In the genomic region with DNA sequence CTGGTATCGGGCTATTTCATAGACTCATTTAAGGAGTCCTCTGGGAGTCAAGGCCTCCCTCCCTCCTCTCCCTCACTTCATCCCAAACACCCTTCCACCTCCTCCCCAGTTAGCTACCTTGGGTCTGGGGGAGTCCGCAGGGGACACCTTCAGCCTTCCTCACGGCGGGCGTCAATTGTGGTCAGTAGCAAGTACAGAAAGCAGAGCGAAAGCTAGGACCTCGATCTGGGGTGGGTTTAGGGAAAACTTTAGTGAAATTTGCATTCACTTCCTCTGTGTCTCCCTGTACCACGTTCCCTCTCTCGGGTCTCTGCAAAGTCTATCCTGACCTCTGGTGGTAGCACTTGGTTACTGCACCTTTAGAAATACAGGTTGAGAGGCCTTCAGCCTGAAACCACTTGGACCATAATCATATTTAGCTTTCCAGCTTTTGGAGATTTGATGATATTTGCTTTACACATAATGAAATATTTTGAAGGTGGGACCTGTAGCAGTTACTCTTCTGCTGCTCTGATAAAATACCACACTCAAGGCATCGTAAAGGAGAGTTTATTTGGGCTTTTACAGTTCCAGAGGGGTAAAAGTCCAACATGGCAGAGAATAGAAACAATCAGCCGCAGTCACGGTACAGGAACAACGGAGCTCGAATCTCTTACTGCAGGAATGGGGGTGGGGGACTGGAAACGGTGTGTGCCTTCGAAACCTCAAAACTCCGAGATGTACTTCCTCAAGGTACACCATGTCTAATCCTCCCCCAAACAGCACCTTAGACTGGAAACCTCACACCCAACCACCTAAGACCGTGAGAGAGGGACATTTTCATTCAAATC, we compare ENCODE assay signal across 7 mouse cellular contexts. TPM values are rescaled to one million over a fixed set of nuclear protein-coding genes. Genes with fewer than 3 reads are reported as not detected.
DNase-seq lines count a peak whose midpoint lies in the region; ATAC-seq and TF ChIP-seq lines count a peak whose summit lies in the region.

No protein-coding gene starts in this region.

- peak; percentile 83 for DNase-seq in R1 (ENCODE audit: low read depth, low spot score)
- DNase-seq in cerebellum, adult 2 months: peak; percentile 33 to 44
- DNase-seq in forebrain, postnatal 0 days: peak; percentile 79
- DNase-seq in layer of hippocampus, postnatal 14 days (ENCODE audit: low spot score in 2 of 2): peak; percentile 66 to 81
- DNase-seq in right cerebral cortex, postnatal 25 days: peak; percentile 45

- H3K9ac ChIP-seq in forebrain, postnatal 0 days: no peak overlapping the region
- no peak overlapping the region for H3K9ac ChIP-seq in hindbrain, embryonic 13.5 days

- H3K79me2 ChIP-seq in macrophage (ENCODE audit: inconsistent target): peaks cover 39% of the 10 kb centered on the region

- H3K4me1 ChIP-seq in cerebellum, adult 2 months (ENCODE audit: control insufficient read depth, insufficient read depth, low read length): no peaks in the 10 kb centered on the region
- H3K4me1 ChIP-seq in forebrain, postnatal 0 days (ENCODE audit: insufficient read depth): no peaks in the 10 kb centered on the region
- H3K4me1 ChIP-seq in hindbrain, embryonic 13.5 days (replicated peaks): peaks cover 3% of the 10 kb centered on the region; the same call in 1 of the 2 replicates

- no peaks in the 10 kb centered on the region for H3K9me3 ChIP-seq in forebrain, postnatal 0 days (ENCODE audit: low read length)
- H3K9me3 ChIP-seq in hindbrain, embryonic 13.5 days: no peaks in the 10 kb centered on the region

- H3K4me2 ChIP-seq in forebrain, postnatal 0 days (ENCODE audit: low read depth): no peak overlapping the region; the same call in 1 of the 2 replicates
- H3K4me2 ChIP-seq in hindbrain, embryonic 13.5 days: peak overlapping the region; percentile 32

- no peaks in the 10 kb centered on the region for H3K36me3 ChIP-seq in forebrain, postnatal 0 days (ENCODE audit: insufficient read depth)
- no peaks in the 10 kb centered on the region for H3K36me3 ChIP-seq in hindbrain, embryonic 13.5 days
- H3K36me3 ChIP-seq in macrophage (ENCODE audit: inconsistent target): peaks cover 2% of the 10 kb centered on the region; the same call in 1 of the 2 replicates

- no peak for TF ChIP-seq POLR2A in cerebellum, adult 2 months (IDR thresholded peaks at IDR 0.05; ENCODE audit: borderline replicate concordance, insufficient read depth, low read length)

- no peaks in the 10 kb centered on the region; the same call in 1 of the 2 replicates for H3K27me3 ChIP-seq in cerebellum, adult 2 months (ENCODE audit: control insufficient read depth, insufficient read depth, low read length)
- H3K27me3 ChIP-seq in forebrain, postnatal 0 days (ENCODE audit: insufficient read depth, low read length): no peaks in the 10 kb centered on the region
- H3K27me3 ChIP-seq in hindbrain, embryonic 13.5 days: no peaks in the 10 kb centered on the region

- peak; percentile 82 for ATAC-seq in forebrain, postnatal 0 days
- peak; percentile 66 for ATAC-seq in hindbrain, embryonic 13.5 days (ENCODE audit: low FRiP score)

- H3K27ac ChIP-seq in cerebellum, adult 2 months (ENCODE audit: insufficient read depth, low read length): no peak overlapping the region
- H3K27ac ChIP-seq in forebrain, postnatal 0 days (ENCODE audit: low read depth, low read length): no peak overlapping the region
- H3K27ac ChIP-seq in hindbrain, embryonic 13.5 days: no peak overlapping the region
- H3K27ac ChIP-seq in macrophage: peak overlapping the region; percentile 97

- WGBS in cerebellum, adult 2 months: 36% methylated on average over 18 of the region's 18 CpGs
- 41% methylated on average over 18 of the region's 18 CpGs for WGBS in forebrain, postnatal 0 days
- WGBS in hindbrain, embryonic 13.5 days: 37% methylated on average over 18 of the region's 18 CpGs
- WGBS in macrophage (ENCODE audit: missing documents): 35% methylated on average over 17 of the region's 18 CpGs

- no peak overlapping the region for H3K4me3 ChIP-seq in cerebellum, adult 2 months (replicated peaks; ENCODE audit: insufficient read depth, low read depth, low read length)
- no peak overlapping the region for H3K4me3 ChIP-seq in forebrain, postnatal 0 days (ENCODE audit: low read depth, low read length)
- H3K4me3 ChIP-seq in hindbrain, embryonic 13.5 days: no peak overlapping the region
- H3K4me3 ChIP-seq in macrophage (ENCODE audit: inconsistent target): peak overlapping the region; percentile 80

- TF ChIP-seq CTCF in cerebellum, adult 2 months (IDR thresholded peaks at IDR 0.05; ENCODE audit: borderline replicate concordance, insufficient read depth, low read depth, low read length): peak; percentile 78; the same call in 1 of the 2 replicates
- peak; percentile 93 for TF ChIP-seq CTCF in forebrain, postnatal 0 days (IDR thresholded peaks at IDR 0.05; ENCODE audit: low read depth)

RNA-seq across cellular contexts. Expression of a gene that starts 41.9 kb away (rescaled TPM):
- polyA plus RNA-seq in cerebellum, adult 2 months (2012; rRNA removed): 0.30 and 0.49 TPM in 2 replicates
- total RNA-seq in forebrain, postnatal 0 days (2014; rRNA removed): 0.46 and 2.0 TPM in 2 replicates
- 0.19 and 0.25 TPM in 2 replicates for polyA plus RNA-seq in forebrain, postnatal 0 days (2015; fragmentation: Nextera tagmentation; extraction: Ambion mirVana)
- polyA plus RNA-seq in hindbrain, embryonic 13.5 days (2015; fragmentation: Nextera tagmentation; extraction: Ambion mirVana): 0.65 and 0.66 TPM in 2 replicates
- total RNA-seq in layer of hippocampus, postnatal 14 days (2021): under 1 TPM in 1 of 2 experiments, not detected in 1; 0.36 TPM
- total RNA-seq in macrophage (2018; cell fraction: chromatin; rRNA removed): 100 to 1,000 TPM in 22 of 26 experiments, 10 to 100 TPM in 4; 65.8 to 335 (median 180) TPM
- total RNA-seq in macrophage (2018; cell fraction: cytosol; rRNA removed): 10 to 100 TPM; 16.6 to 45.8 (median 27.9) TPM
- total RNA-seq in macrophage (2018; cell fraction: nucleus; rRNA removed): 100 to 1,000 TPM in 25 of 26 experiments, 10 to 100 TPM in 1; 97.8 to 265 (median 186) TPM
- 21.9 to 32.0 TPM (median 29.3 TPM) in 3 replicates for polyA plus RNA-seq in macrophage (2018)

RNA-seq across cellular contexts. Expression of a gene that starts 56.7 kb away (rescaled TPM):
- 121 and 127 TPM in 2 replicates for polyA plus RNA-seq in cerebellum, adult 2 months (2012; rRNA removed)
- 191 and 216 TPM in 2 replicates for total RNA-seq in forebrain, postnatal 0 days (2014; rRNA removed)
- 41.1 and 46.1 TPM in 2 replicates for polyA plus RNA-seq in forebrain, postnatal 0 days (2015; fragmentation: Nextera tagmentation; extraction: Ambion mirVana)
- polyA plus RNA-seq in hindbrain, embryonic 13.5 days (2015; fragmentation: Nextera tagmentation; extraction: Ambion mirVana): 49.6 and 52.8 TPM in 2 replicates
- 100 to 1,000 TPM; 126 to 129 TPM for total RNA-seq in layer of hippocampus, postnatal 14 days (2021)
- 100 to 1,000 TPM in 2 of 26 experiments, 10 to 100 TPM in 24; 33.9 to 109 (median 74.3) TPM for total RNA-seq in macrophage (2018; cell fraction: chromatin; rRNA removed)
- 100 to 1,000 TPM in 25 of 26 experiments, 10 to 100 TPM in 1; 99.5 to 166 (median 146) TPM for total RNA-seq in macrophage (2018; cell fraction: cytosol; rRNA removed)
- 100 to 1,000 TPM in 15 of 26 experiments, 10 to 100 TPM in 11; 65.3 to 172 (median 109) TPM for total RNA-seq in macrophage (2018; cell fraction: nucleus; rRNA removed)
- polyA plus RNA-seq in macrophage (2018): 120 to 143 TPM (median 143 TPM) in 3 replicates

Comparison
In these comparisons a context has a peak if more than half of its experiments do, and no peak if none do; other contexts are left out.
1. RNA of a gene that starts 41.9 kb away (polyA plus RNA-seq): 21.9 to 32.0 TPM in macrophage; 0.65 to 0.66 TPM in hindbrain, embryonic 13.5 days, 0.30 to 0.49 TPM in cerebellum, adult 2 months and 0.19 to 0.25 TPM in forebrain, postnatal 0 days; every median in the first group is over 10 times any median in the second.
2. Peak in every context shown above with its lines, with median percentiles within 50 percentile points of each other: DNase-seq.